Mouse (Mus musculus): ENCODE measurements around the gene Gm4924. TPM values are rescaled to one million over a fixed set of nuclear protein-coding genes. Genes with fewer than 3 reads are reported as not detected.

The Gm4924 gene
- polyA plus RNA-seq (2012; rRNA removed), result 0.56 and 0.86 TPM in 2 replicates

- Histone ChIP-seq H3K27ac (ENCODE audit: insufficient read depth, low read depth, low read length) (no peak within 1 kb of the TSS), H3K36me3 (ENCODE audit: control insufficient read depth, insufficient read depth, low read length) (no peaks in the 10 kb centered on the region), H3K4me1 (ENCODE audit: control insufficient read depth, insufficient read depth, low read length) (no peaks in the 10 kb centered on the region), H3K27me3 (replicated peaks; ENCODE audit: control insufficient read depth, insufficient read depth, low read length) (no peaks in the 10 kb centered on the region), H3K4me3 (ENCODE audit: insufficient read depth, low read depth, low read length) (peak within 1 kb of the TSS; percentile 67)
- DNase-seq, result peak; percentile 89
- WGBS, result 3% methylated on average over 34 of the region's 34 CpGs
- TF ChIP-seq POLR2A (IDR thresholded peaks at IDR 0.05; ENCODE audit: low read depth, low read length), result no peak
- no peak for TF ChIP-seq CTCF (conservative IDR thresholded peaks at IDR 0.05; ENCODE audit: insufficient read depth, insufficient read length, low read depth, low read length)
Observed at GRCm38 (mm10) chr10:82354083-82355010, at the start of gene Gm4924. Gene Gm4924, plus strand, starts transcription at chr10:82354255.

GRCm38 (mm10) chr10:82316482-82316881 is 37.6 kb upstream of the Gm4924 start, which contains the start of gene 4932415D10Rik:
Gene 4932415D10Rik, minus strand, starts transcription at chr10:82316582.
- TF ChIP-seq CTCF (conservative IDR thresholded peaks at IDR 0.05; ENCODE audit: insufficient read depth, insufficient read length, low read depth, low read length) (no peak), POLR2A (IDR thresholded peaks at IDR 0.05; ENCODE audit: low read depth, low read length) (no peak)

DNA sequence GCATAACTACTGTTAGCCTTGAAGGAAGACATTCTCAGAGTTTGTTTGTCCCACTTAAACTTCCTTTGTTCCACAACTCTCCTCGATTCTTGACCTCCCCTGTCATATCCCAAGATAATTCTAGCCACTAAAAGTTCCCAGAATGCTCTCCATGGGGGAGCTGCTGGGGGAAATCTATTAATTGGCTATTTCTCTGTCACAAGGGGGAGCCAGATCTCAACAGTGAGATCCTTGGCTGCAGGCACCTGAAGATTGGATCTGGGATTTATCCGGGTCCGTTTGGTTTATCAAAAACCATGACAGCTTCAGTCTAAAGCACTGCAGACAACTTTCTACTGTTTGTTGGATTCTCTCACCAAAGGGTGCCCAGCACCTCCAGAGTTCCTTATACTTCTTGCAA is 33.9 kb upstream of the Gm4924 start:
- H3K4me3 ChIP-seq (ENCODE audit: insufficient read depth, low read depth, low read length), result no peak overlapping the region
- WGBS, result 63% methylated on average over 3 of the region's 3 CpGs
- no peaks in the 10 kb centered on the region for H3K27me3 ChIP-seq (replicated peaks; ENCODE audit: control insufficient read depth, insufficient read depth, low read length)
- H3K4me1 ChIP-seq (ENCODE audit: control insufficient read depth, insufficient read depth, low read length), result no peaks in the 10 kb centered on the region
- DNase-seq, result peak; percentile 1
- TF ChIP-seq CTCF (conservative IDR thresholded peaks at IDR 0.05; ENCODE audit: insufficient read depth, insufficient read length, low read depth, low read length) (no peak), POLR2A (IDR thresholded peaks at IDR 0.05; ENCODE audit: low read depth, low read length) (no peak)
- no peaks in the 10 kb centered on the region for H3K36me3 ChIP-seq (ENCODE audit: control insufficient read depth, insufficient read depth, low read length)
- no peak overlapping the region for H3K27ac ChIP-seq (ENCODE audit: insufficient read depth, low read depth, low read length)

More at GRCm38 (mm10) chr10:82316482-82316881, 37.6 kb upstream of the Gm4924 start, which contains the start of gene 4932415D10Rik:
- no peaks in the 10 kb centered on the region for H3K4me1 ChIP-seq (ENCODE audit: control insufficient read depth, insufficient read depth, low read length)
- WGBS, result 94% methylated on average over 1 of the region's 1 CpGs
- no peaks in the 10 kb centered on the region for H3K27me3 ChIP-seq (replicated peaks; ENCODE audit: control insufficient read depth, insufficient read depth, low read length)
- no peaks in the 10 kb centered on the region for H3K36me3 ChIP-seq (ENCODE audit: control insufficient read depth, insufficient read depth, low read length)
- H3K4me3 ChIP-seq (ENCODE audit: insufficient read depth, low read depth, low read length), result no peak within 1 kb of the TSS
- DNase-seq, result no peak
- H3K27ac ChIP-seq (ENCODE audit: insufficient read depth, low read depth, low read length), result no peak within 1 kb of the TSS

DNA sequence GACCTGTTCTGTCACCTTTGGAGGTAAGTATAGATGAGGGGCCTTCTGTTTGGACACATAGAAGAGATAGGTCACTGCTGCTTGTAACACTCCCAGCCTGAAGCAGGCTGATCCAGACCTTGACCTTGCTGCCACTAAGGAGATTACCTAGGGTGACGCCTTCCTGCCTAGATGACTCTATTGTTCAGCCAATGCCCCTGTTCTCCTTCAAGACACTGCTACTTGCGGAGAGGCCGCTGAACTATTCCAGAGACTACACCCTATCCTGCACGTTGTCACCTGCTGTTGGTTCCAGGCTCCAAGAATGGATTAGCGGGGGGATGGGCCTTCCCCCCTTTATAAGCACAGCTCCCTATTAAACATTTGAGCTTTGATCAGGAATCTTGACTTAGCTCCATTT is 24.2 kb upstream of the Gm4924 start:
- Histone ChIP-seq H3K4me3 (ENCODE audit: insufficient read depth, low read depth, low read length) (no peak overlapping the region), H3K4me1 (ENCODE audit: control insufficient read depth, insufficient read depth, low read length) (no peaks in the 10 kb centered on the region), H3K27me3 (replicated peaks; ENCODE audit: control insufficient read depth, insufficient read depth, low read length) (no peaks in the 10 kb centered on the region), H3K27ac (ENCODE audit: insufficient read depth, low read depth, low read length) (no peak overlapping the region), H3K36me3 (ENCODE audit: control insufficient read depth, insufficient read depth, low read length) (no peaks in the 10 kb centered on the region)
- DNase-seq, result no peak
- no peak for TF ChIP-seq CTCF (conservative IDR thresholded peaks at IDR 0.05; ENCODE audit: insufficient read depth, insufficient read length, low read depth, low read length)
- no peak for TF ChIP-seq POLR2A (IDR thresholded peaks at IDR 0.05; ENCODE audit: low read depth, low read length)
- 87% methylated on average over 5 of the region's 5 CpGs for WGBS

DNA sequence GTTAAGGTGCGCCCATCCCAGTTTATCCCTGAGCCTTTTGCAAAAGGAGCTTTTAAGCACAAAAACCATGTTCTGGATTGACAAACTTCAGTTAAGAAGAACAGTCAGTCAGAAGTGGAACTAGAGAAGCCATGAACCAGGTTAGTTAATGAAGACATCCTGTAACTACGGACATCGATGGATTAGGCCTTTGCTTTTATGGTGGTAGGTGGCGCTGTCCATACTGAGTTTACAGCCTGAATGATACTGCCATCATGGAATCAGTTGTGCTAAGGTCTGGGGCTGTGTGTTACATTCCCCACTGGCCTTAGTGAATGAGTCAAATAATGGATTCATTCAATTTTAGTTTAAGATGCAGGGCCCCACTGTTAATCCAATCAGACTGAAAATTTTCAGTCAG is 1.3 kb downstream of the Gm4924 start:
- Histone ChIP-seq H3K36me3 (ENCODE audit: control insufficient read depth, insufficient read depth, low read length) (no peaks in the 10 kb centered on the region), H3K27me3 (replicated peaks; ENCODE audit: control insufficient read depth, insufficient read depth, low read length) (no peaks in the 10 kb centered on the region), H3K4me1 (ENCODE audit: control insufficient read depth, insufficient read depth, low read length) (no peaks in the 10 kb centered on the region), H3K27ac (ENCODE audit: insufficient read depth, low read depth, low read length) (no peak overlapping the region), H3K4me3 (ENCODE audit: insufficient read depth, low read depth, low read length) (no peak overlapping the region)
- DNase-seq, result no peak
- WGBS, result 96% methylated on average over 4 of the region's 4 CpGs
- no peak for TF ChIP-seq POLR2A (IDR thresholded peaks at IDR 0.05; ENCODE audit: low read depth, low read length)
- TF ChIP-seq CTCF (conservative IDR thresholded peaks at IDR 0.05; ENCODE audit: insufficient read depth, insufficient read length, low read depth, low read length), result no peak

- H3K27ac ChIP-seq (ENCODE audit: insufficient read depth, low read depth, low read length), result no peak overlapping the region
- H3K4me3 ChIP-seq (ENCODE audit: insufficient read depth, low read depth, low read length), result no peak overlapping the region
- no peak for DNase-seq
- no peaks in the 10 kb centered on the region for H3K27me3 ChIP-seq (replicated peaks; ENCODE audit: control insufficient read depth, insufficient read depth, low read length)
- no peak for TF ChIP-seq POLR2A (IDR thresholded peaks at IDR 0.05; ENCODE audit: low read depth, low read length)
- H3K4me1 ChIP-seq (ENCODE audit: control insufficient read depth, insufficient read depth, low read length), result no peaks in the 10 kb centered on the region
- peaks cover 4% of the 10 kb centered on the region; the same call in 1 of the 2 replicates for H3K36me3 ChIP-seq (ENCODE audit: control insufficient read depth, insufficient read depth, low read length)
- WGBS, result 93% methylated on average over 9 of the region's 9 CpGs
Observed at GRCm38 (mm10) chr10:82361911-82362310, 7.9 kb downstream of the Gm4924 start.

- no peak for DNase-seq
- TF ChIP-seq CTCF (conservative IDR thresholded peaks at IDR 0.05; ENCODE audit: insufficient read depth, insufficient read length, low read depth, low read length) (no peak), POLR2A (IDR thresholded peaks at IDR 0.05; ENCODE audit: low read depth, low read length) (no peak)
- Histone ChIP-seq H3K4me3 (ENCODE audit: insufficient read depth, low read depth, low read length) (no peak overlapping the region), H3K36me3 (ENCODE audit: control insufficient read depth, insufficient read depth, low read length) (no peaks in the 10 kb centered on the region), H3K27ac (ENCODE audit: insufficient read depth, low read depth, low read length) (no peak overlapping the region), H3K27me3 (replicated peaks; ENCODE audit: control insufficient read depth, insufficient read depth, low read length) (no peaks in the 10 kb centered on the region), H3K4me1 (ENCODE audit: control insufficient read depth, insufficient read depth, low read length) (no peaks in the 10 kb centered on the region)
- WGBS, result 91% methylated on average over 1 of the region's 1 CpGs
Observed at GRCm38 (mm10) chr10:82382992-82383391, 28.9 kb downstream of the Gm4924 start.
